Mouse (Mus musculus) liver, postnatal 0 days (tissue): ENCODE results near the gene P4hb. TPM values are rescaled to one million over a fixed set of nuclear protein-coding genes. Genes with fewer than 3 reads are reported as not detected.
A peak's percentile ranks its signal among the peaks of the same experiment; 100 is the strongest.

Source experiments
- ATAC-seq: fragments of 200-750 bp; cut with Nextera tagmentation; 2 replicates; pipeline ENCODE4 v1.8.0; 2017; ENCODE audit warnings: mild to moderate bottlenecking, moderate library complexity
- DNase-seq: peaks from one replicate; pipeline ENCODE4 v3.0.0-alpha.2; 2016
- H3K27ac ChIP-seq: fragments of 300-500 bp; sonication (generic); 2 replicates; pipeline ENCODE4 v1.5.1; 2014; ENCODE audit warnings: antibody characterized with exemption, moderate library complexity, mild to moderate bottlenecking, low read depth
- H3K27me3 ChIP-seq: fragments of 300-500 bp; sonication (generic); 2 replicates; pipeline ENCODE4 v1.6.1; 2014; ENCODE audit warnings: low read length, control low read depth, mixed read lengths; ENCODE audit not compliant: insufficient read depth
- H3K36me3 ChIP-seq: fragments of 300-500 bp; sonication (generic); replicated peaks from 2 replicates; pipeline ENCODE4 v1.6.1; 2014; ENCODE audit warnings: mild to moderate bottlenecking, control low read depth, low read length, moderate library complexity, mixed read lengths; ENCODE audit not compliant: insufficient read depth
- H3K4me1 ChIP-seq: fragments of 300-500 bp; sonication (generic); 2 replicates; pipeline ENCODE4 v1.6.1; 2014; ENCODE audit warnings: antibody characterized with exemption, mild to moderate bottlenecking, control low read depth; ENCODE audit not compliant: insufficient read depth
- H3K4me2 ChIP-seq: fragments of 300-500 bp; sonication (generic); 2 replicates; pipeline ENCODE4 v1.6.1; 2014; ENCODE audit warnings: low read depth, mild to moderate bottlenecking, low read length, moderate library complexity, mixed read lengths
- H3K4me3 ChIP-seq: fragments of 300-500 bp; sonication (generic); 2 replicates; pipeline ENCODE4 v1.5.1; 2014; ENCODE audit warnings: low read depth, low read length
- H3K9ac ChIP-seq: fragments of 300-500 bp; sonication (generic); replicated peaks from 2 replicates; pipeline ENCODE4 v1.6.1; 2014; ENCODE audit warnings: mild to moderate bottlenecking, moderate library complexity
- H3K9me3 ChIP-seq: fragments of 300-500 bp; sonication (generic); 2 replicates; pipeline ENCODE4 v1.6.1; 2016; ENCODE audit warnings: mild to moderate bottlenecking, control low read depth, low read length, mixed read lengths
- CTCF ChIP-seq: sonication (generic); IDR thresholded peaks from 2 replicates; pipeline ENCODE4 v1.5.1; 2016; ENCODE audit warnings: antibody characterized with exemption, low read depth
- EP300 ChIP-seq: IDR thresholded peaks from 2 replicates; pipeline ENCODE4 v1.6.1; 2016; ENCODE audit warnings: antibody characterized with exemption, low read depth, mild to moderate bottlenecking
- WGBS: fragments of 180-500 bp; shearing (Covaris S2); extraction: QIAGEN DNeasy Blood & Tissue Kit; methylation state at CpG from one replicate; pipeline ENCODE4 v1.1.7; 2014; ENCODE audit not compliant: insufficient replicate concordance; 5-methylcytosine and 5-hydroxymethylcytosine counted together
- polyA plus RNA-seq: library from polyadenylated mRNA; unstranded; fragments of >200 nt; fragmentation: Nextera tagmentation; extraction: Ambion mirVana; gene quantifications from 2 replicates; pipeline ENCODE4 v1.2.1, GENCODE M21; 2015

The P4hb gene
- polyA plus RNA-seq, 1 experiment from 2014 or later, result 697 TPM

DNA sequence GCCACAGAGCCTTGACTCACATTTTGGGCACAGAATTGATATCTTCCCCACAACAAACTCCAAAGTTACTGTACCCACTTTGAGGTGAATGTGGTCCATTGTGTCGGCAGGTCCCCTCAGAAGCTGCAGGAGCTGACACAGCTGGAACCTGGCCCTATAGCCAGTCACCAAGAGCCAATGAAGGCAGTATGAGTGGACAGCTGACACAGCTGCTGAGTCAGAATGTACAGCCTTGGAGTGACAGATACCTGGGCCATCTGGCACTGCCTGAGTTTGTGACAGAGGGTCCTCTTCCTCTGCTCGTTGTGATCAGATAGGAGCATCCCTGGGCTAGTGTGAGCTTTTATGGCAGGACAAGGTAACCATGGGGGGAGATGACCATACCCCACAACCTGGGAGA lies 17.8 kb downstream of the P4hb start:
- Histone ChIP-seq H3K9me3 (no peaks in the 10 kb centered on the region), H3K4me2 (no peak overlapping the region), H3K27me3 (no peaks in the 10 kb centered on the region), H3K9ac (no peak overlapping the region), H3K4me1 (peaks cover 8% of the 10 kb centered on the region), H3K36me3 (peaks cover 9% of the 10 kb centered on the region), H3K27ac (peak overlapping the region; percentile 35), H3K4me3 (no peak overlapping the region)
- 41% methylated on average over 2 of the region's 2 CpGs for WGBS
- TF ChIP-seq CTCF (no peak), EP300 (no peak)
- ATAC-seq (peak; percentile 47), DNase-seq (no peak)

DNA sequence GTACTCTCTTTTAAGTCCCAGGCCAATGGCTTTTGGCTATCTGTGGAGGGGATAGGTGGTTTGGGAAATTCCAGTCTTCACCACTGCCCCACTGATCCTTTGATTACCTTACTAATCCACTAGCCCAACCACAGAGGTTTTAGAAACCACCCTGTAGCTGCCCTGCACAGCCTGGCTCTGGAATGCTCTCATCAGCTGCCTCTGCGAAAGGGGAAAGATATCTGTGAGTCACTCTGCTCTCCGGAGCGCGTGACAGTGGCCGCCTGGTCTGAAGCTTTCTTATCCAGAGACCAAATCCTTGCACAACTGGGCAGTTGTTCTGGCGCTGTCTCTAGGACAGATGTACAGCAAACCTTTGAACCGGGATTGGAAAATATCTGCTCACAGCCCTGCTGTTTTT lies 18.2 kb downstream of the P4hb start:
- Histone ChIP-seq H3K4me3 (no peak overlapping the region), H3K27me3 (no peaks in the 10 kb centered on the region), H3K4me1 (peaks cover 12% of the 10 kb centered on the region), H3K4me2 (no peak overlapping the region), H3K9me3 (no peaks in the 10 kb centered on the region), H3K9ac (no peak overlapping the region), H3K27ac (peak overlapping the region; percentile 35; the same call in 1 of the 2 replicates), H3K36me3 (peaks cover 4% of the 10 kb centered on the region; the same call in 1 of the 2 replicates)
- DNase-seq (no peak), ATAC-seq (peak; percentile 74)
- TF ChIP-seq CTCF (no peak), EP300 (no peak)
- WGBS, result 50% methylated on average over 7 of the region's 7 CpGs

DNA sequence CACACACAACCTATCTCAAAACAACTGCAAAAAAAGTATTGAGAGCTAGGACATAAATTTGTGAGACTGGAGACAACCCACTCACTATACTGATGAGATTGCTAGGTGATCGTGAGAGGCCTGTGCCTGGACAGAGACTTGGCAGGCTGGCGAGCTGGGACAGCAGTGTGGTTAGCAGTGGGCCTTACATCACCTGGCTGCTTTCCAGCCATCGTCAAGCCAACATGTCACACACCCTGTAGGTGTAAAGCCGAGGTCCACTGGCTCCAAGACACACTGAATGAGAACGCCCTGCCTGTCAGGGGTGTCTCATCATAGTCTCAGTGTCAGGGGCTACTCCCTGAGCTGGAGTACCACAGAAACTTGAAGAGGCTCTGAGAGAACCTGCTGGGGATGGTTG lies 20.3 kb downstream of the P4hb start:
- no peaks in the 10 kb centered on the region for H3K27me3 ChIP-seq
- no peak for TF ChIP-seq EP300
- TF ChIP-seq CTCF, result no peak
- H3K27ac ChIP-seq, result no peak overlapping the region
- no peak for DNase-seq
- no peaks in the 10 kb centered on the region for H3K36me3 ChIP-seq
- H3K4me2 ChIP-seq, result no peak overlapping the region
- H3K4me3 ChIP-seq, result no peak overlapping the region
- 62% methylated on average over 5 of the region's 5 CpGs for WGBS
- H3K9me3 ChIP-seq, result no peaks in the 10 kb centered on the region
- no peak for ATAC-seq
- peaks cover 29% of the 10 kb centered on the region for H3K4me1 ChIP-seq
- H3K9ac ChIP-seq, result no peak overlapping the region

DNA sequence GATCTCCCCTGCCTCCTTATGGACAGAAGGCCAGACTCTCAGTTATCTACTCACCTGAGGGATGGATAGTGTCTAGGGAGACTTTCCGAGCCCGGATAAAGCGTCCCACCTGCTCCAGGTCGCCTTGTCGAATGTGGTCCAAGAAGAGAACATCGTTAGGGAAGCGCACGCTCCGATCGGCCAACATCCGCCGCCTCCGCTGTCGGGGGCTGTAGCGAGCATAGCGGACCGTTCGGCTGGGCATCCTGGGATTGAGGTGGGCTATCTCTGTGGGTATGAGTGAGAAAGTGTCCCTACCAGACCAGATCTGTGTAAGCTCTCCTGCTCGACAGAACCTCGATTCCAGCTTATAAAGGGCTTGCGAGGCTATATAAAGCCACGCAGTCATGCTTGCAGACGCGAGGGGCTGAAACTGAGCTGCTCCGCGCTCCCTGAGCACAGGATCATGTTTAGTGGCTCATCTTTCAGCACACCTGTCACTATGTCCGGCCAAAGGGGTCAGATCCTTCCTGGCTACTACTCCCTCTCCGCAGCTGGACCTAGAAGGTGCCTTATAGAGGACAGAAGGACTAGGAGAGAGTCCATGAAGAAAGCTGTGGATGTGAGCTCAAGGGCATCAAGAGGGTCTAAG lies 22.1 kb downstream of the P4hb start, which contains the start of gene Ppp1r27:
Gene Ppp1r27 (minus strand): TSS at position 323 of the 631 bp plus-strand sequence.
- Histone ChIP-seq H3K27me3 (no peaks in the 10 kb centered on the region), H3K4me3 (peak within 1 kb of the TSS; percentile 88), H3K36me3 (no peaks in the 10 kb centered on the region), H3K9ac (peak within 1 kb of the TSS; percentile 93), H3K4me2 (peak within 1 kb of the TSS; percentile 97), H3K4me1 (peaks cover 38% of the 10 kb centered on the region), H3K9me3 (no peaks in the 10 kb centered on the region), H3K27ac (peak within 1 kb of the TSS; percentile 98; the same call in 1 of the 2 replicates)
- no peak for ATAC-seq
- DNase-seq, result no peak
- WGBS, result 93% methylated on average over 28 of the region's 28 CpGs
- TF ChIP-seq CTCF (no peak), EP300 (no peak)

DNA sequence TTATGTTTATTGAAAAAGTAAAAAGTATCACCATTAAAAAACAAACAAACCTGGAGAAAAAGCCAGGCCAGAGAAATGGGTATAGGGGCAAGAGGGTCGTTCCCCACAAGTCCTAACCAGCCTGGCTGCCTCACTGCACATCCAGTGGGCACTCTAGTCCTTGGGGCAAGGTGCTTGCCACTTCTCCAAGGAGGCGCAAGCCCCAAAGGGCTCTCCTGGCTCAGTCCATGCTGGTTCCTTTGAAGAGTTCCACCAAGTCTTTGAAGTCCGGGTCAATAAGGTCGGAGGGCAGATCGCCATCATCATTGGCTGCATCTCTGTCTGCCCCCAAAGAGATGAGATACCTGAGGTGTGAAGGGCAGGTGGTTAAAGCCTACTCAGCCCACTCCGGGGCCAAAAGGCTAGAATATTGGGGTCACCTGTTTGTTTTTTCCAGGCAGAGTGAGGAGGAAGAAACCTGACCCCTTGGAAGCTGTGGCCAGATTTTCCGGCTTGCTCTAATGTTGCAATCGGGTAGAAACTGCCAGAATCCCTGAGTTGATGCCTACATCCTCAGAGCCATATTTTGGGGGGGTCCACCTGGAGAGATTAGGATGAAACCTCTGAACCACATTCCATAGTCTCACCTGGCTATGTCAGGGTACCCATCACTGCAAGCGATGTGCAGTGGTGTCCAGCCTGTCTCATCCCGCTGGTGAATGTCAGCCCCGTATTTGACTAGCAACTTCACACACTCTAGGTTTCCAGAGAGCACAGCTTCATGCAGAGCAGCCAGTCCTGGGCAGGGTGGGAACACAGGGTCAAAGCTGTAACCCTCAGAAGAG lies 22.9 kb downstream of the P4hb start:
- TF ChIP-seq EP300 (no peak), CTCF (no peak)
- Histone ChIP-seq H3K9ac (peak overlapping the region; percentile 93), H3K9me3 (no peaks in the 10 kb centered on the region), H3K4me1 (peaks cover 41% of the 10 kb centered on the region), H3K4me2 (peak overlapping the region; percentile 97), H3K36me3 (no peaks in the 10 kb centered on the region), H3K27ac (peak overlapping the region; percentile 98), H3K4me3 (peak overlapping the region; percentile 88), H3K27me3 (no peaks in the 10 kb centered on the region)
- DNase-seq (no peak), ATAC-seq (no peak)
- WGBS, result 61% methylated on average over 11 of the region's 11 CpGs
